Mouse (Mus musculus): Measurements from ENCODE around the gene 9130230L23Rik. TPM values are rescaled to one million over a fixed set of nuclear protein-coding genes. Genes with fewer than 3 reads are reported as not detected.

9130230L23Rik gene
- polyA plus RNA-seq, 1 experiment from 2014 or later, result 0.29 TPM

DNA sequence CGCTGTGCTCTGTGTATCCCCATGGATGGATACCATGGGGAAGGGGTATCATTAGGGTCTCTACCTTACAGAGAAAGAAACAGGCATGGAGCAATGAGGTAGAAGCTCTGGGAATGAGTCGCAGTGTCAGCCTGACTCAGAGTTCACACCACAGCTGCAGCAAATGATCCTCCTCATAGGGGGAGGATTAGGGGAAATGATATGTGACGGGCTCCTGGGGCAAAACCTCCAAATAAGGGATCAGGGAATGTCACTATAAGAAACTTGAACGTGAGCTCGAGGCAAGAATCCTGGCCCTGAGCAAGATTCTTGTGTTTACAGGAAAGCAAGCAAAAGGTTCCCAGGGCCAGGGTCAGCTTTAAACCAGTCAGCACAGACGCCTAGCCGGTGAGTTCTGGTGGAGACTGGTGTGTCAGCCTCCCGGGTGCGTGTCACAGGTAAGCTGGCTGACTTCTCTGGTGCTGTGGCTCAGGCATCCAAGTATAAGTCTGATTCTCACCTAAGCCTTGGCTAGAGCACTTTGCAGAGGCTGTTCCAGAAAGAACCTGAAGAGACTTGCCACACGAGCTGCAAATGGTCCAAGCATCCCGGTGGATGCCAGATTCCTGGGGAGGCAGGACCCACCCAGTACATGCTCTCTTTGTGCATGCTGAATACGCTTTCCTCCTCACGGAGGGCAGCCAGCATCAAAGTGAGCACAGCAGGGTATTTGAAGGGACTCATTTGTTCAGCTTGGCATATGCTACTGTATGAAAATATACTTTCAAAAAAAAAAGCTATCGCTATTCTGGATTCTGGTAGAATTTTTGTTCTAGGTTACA, 30.5 kb upstream of the 9130230L23Rik start:
- H3K4me2 ChIP-seq, result no peak overlapping the region
- H3K9me3 ChIP-seq (replicated peaks), result no peaks in the 10 kb centered on the region
- H3K9ac ChIP-seq, result no peak overlapping the region
- H3K4me3 ChIP-seq, result no peak overlapping the region
- no peaks in the 10 kb centered on the region for H3K27me3 ChIP-seq (replicated peaks)
- H3K4me1 ChIP-seq (replicated peaks), result 0 out of 2 replicates have a peak, but pooled peaks cover 16% of the 10 kb centered on the region
- WGBS, result 54% methylated on average over 14 of the region's 14 CpGs
- no peaks in the 10 kb centered on the region for H3K36me3 ChIP-seq
- no peak for ATAC-seq (ENCODE audit: insufficient number of reproducible peaks, low FRiP score)
- H3K27ac ChIP-seq (ENCODE audit: poor library complexity, severe bottlenecking), result no peak overlapping the region

DNA sequence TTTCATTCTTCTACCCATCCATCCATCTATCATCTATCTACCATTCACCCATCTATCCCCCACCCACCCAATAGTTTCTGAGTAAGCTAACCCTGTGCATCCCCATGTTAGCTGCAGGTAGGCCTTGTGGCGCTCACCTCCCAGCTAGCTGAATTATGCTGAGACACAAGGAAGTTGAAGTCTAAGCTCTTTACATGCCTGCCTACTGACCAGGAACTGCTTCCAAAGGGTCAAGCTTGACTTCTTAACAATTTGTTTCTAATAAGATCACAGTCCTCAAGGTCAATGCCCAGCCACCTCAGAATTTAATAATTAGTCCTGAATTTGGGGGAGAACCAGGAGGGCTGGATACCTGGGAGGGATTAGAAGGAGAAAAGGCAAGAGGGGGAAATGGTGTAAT, 28.7 kb upstream of the 9130230L23Rik start:
- Histone ChIP-seq H3K4me1 (replicated peaks) (0 out of 2 replicates have a peak, but pooled peaks cover 16% of the 10 kb centered on the region), H3K9me3 (replicated peaks) (no peaks in the 10 kb centered on the region), H3K27ac (ENCODE audit: poor library complexity, severe bottlenecking) (no peak overlapping the region), H3K4me2 (no peak overlapping the region), H3K27me3 (replicated peaks) (no peaks in the 10 kb centered on the region), H3K9ac (no peak overlapping the region), H3K4me3 (no peak overlapping the region), H3K36me3 (no peaks in the 10 kb centered on the region)
- WGBS, result 94% methylated on average over 1 of the region's 1 CpGs
- no peak for ATAC-seq (ENCODE audit: insufficient number of reproducible peaks, low FRiP score)

DNA sequence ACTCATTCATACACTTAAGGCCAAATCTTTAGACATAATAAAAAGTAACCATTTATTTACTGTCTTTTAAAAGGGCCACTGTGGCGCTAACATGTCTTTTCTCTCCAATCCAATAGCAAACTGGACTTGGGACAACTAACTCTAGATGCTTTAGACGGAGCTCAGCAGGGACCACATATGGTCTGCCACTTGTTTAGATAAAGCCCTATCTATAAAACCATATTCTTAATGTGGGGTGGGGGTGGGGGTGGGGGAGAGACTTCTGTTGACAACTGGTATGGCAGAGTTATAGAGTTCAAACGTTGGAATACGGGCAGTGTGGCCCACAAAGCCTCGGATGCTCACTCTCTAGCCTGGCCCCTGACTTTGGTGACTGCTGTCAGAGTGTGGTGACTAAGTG, 27.6 kb upstream of the 9130230L23Rik start:
- ATAC-seq (ENCODE audit: insufficient number of reproducible peaks, low FRiP score), result no peak
- H3K4me1 ChIP-seq (replicated peaks), result 0 out of 2 replicates have a peak, but pooled peaks cover 16% of the 10 kb centered on the region
- WGBS, result 65% methylated on average over 5 of the region's 5 CpGs

DNA sequence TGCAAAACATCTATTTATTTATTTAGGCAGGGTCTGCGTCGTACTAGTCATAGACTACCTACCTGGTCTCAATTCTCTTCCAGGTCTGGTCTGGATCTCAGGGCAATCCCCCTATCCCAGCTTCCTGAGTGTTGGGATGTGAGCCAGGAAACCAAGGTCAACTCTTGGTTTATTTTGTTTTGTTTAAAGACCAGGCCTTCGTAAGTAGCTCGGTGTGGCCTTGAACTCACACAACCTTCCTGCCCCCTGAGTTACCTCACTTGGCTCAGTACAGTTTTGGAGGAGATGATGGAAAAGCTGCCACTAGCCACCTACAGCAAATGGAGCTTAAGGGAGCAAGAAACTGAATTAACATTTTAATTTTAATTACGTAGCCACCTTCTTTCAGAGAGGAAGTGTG, 24.1 kb upstream of the 9130230L23Rik start:
- Histone ChIP-seq H3K9me3 (replicated peaks) (peaks cover 13% of the 10 kb centered on the region), H3K27ac (ENCODE audit: poor library complexity, severe bottlenecking) (no peak overlapping the region), H3K4me2 (no peak overlapping the region), H3K4me3 (no peak overlapping the region), H3K27me3 (replicated peaks) (no peaks in the 10 kb centered on the region), H3K36me3 (no peaks in the 10 kb centered on the region), H3K9ac (no peak overlapping the region), H3K4me1 (replicated peaks) (no peaks in the 10 kb centered on the region)
- 81% methylated on average over 5 of the region's 5 CpGs for WGBS
- ATAC-seq (ENCODE audit: insufficient number of reproducible peaks, low FRiP score), result no peak

More for the DNA sequence above, 27.6 kb upstream of the 9130230L23Rik start:
- Histone ChIP-seq H3K9ac (no peak overlapping the region), H3K27ac (ENCODE audit: poor library complexity, severe bottlenecking) (no peak overlapping the region), H3K27me3 (replicated peaks) (no peaks in the 10 kb centered on the region), H3K36me3 (no peaks in the 10 kb centered on the region), H3K9me3 (replicated peaks) (peaks cover 6% of the 10 kb centered on the region), H3K4me3 (no peak overlapping the region), H3K4me2 (no peak overlapping the region)

DNA sequence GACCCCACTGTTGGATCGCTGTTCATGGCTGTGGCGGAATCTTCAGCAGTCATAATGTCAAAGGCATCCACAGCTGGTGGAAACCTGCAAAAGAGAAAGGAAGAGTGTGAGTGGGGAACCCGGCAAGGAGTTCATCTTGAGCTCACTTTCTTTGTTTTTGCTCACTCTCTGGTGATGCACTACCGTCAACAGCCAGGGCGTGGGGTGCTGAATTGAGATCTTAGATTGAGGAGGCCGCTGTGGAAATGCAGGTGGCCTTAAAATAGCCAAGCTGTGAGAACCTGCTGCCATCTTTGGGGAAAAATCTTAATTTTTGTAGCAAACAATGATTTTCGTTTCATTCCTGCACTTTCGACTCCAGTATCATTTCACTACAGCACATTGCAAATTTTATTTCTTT, 23.1 kb upstream of the 9130230L23Rik start:
- 94% methylated on average over 8 of the region's 8 CpGs for WGBS
- no peak for ATAC-seq (ENCODE audit: insufficient number of reproducible peaks, low FRiP score)
- H3K36me3 ChIP-seq, result no peaks in the 10 kb centered on the region

DNA sequence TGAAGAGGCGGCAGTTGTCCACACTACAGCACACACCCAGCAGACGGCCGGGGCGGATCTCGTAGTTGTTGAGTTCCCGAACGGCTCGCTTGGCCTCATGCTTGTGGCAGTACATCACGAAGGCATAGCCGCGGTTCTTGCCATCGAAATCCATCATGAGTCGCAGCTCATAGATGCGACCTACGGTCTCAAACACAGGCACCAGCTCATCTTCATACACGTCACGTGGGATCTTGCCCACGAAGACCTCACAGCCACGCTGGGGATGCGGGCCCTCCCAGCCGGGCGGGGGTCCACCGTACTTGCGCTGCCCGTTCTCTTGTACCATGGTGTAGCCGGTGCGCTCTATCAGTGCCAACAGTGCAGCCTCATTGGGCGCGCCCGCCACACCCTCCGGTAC, 22.7 kb upstream of the 9130230L23Rik start:
- Histone ChIP-seq H3K4me1 (replicated peaks) (no peaks in the 10 kb centered on the region), H3K27me3 (replicated peaks) (no peaks in the 10 kb centered on the region), H3K4me2 (no peak overlapping the region), H3K9ac (no peak overlapping the region), H3K36me3 (no peaks in the 10 kb centered on the region), H3K9me3 (replicated peaks) (peaks cover 13% of the 10 kb centered on the region), H3K4me3 (no peak overlapping the region), H3K27ac (ENCODE audit: poor library complexity, severe bottlenecking) (no peak overlapping the region)
- ATAC-seq (ENCODE audit: insufficient number of reproducible peaks, low FRiP score), result no peak
- WGBS, result 95% methylated on average over 31 of the region's 31 CpGs

More for the DNA sequence above, 23.1 kb upstream of the 9130230L23Rik start:
- Histone ChIP-seq H3K9ac (no peak overlapping the region), H3K27me3 (replicated peaks) (no peaks in the 10 kb centered on the region), H3K4me3 (no peak overlapping the region), H3K4me1 (replicated peaks) (no peaks in the 10 kb centered on the region), H3K4me2 (no peak overlapping the region), H3K9me3 (replicated peaks) (peaks cover 13% of the 10 kb centered on the region), H3K27ac (ENCODE audit: poor library complexity, severe bottlenecking) (no peak overlapping the region)

DNA sequence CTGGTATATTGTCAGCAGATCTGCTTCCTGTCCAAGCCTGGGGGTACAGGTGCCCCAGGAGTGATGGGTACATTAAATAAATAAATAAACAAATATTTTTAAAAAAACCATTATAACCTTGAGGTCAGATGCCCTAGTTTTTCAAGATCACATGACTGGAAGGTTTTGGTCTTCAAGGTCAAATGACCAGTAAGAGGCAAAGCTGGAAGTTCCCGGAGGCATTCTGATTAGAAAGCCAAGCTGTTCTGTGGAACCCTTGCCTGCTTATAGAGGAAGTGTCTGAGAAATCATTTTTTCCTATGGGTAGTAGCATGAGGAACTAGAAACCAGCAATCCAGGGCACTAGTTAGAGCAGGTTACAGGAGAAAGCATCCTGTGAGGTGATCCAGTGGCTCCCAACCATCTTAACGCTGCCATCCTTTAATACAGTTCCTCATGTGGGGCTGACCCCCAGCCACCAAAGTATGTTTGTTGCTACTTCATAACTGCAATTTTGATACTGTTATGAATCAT, 11.4 kb upstream of the 9130230L23Rik start:
- ATAC-seq (ENCODE audit: insufficient number of reproducible peaks, low FRiP score), result no peak
- no peaks in the 10 kb centered on the region for H3K27me3 ChIP-seq (replicated peaks)
- no peak overlapping the region for H3K27ac ChIP-seq (ENCODE audit: poor library complexity, severe bottlenecking)
- no peak overlapping the region for H3K9ac ChIP-seq
- no peaks in the 10 kb centered on the region for H3K4me1 ChIP-seq (replicated peaks)
- H3K4me2 ChIP-seq, result no peak overlapping the region
- H3K9me3 ChIP-seq (replicated peaks), result no peaks in the 10 kb centered on the region
- H3K36me3 ChIP-seq, result no peaks in the 10 kb centered on the region
- no peak overlapping the region for H3K4me3 ChIP-seq
- 78% methylated on average over 2 of the region's 2 CpGs for WGBS

DNA sequence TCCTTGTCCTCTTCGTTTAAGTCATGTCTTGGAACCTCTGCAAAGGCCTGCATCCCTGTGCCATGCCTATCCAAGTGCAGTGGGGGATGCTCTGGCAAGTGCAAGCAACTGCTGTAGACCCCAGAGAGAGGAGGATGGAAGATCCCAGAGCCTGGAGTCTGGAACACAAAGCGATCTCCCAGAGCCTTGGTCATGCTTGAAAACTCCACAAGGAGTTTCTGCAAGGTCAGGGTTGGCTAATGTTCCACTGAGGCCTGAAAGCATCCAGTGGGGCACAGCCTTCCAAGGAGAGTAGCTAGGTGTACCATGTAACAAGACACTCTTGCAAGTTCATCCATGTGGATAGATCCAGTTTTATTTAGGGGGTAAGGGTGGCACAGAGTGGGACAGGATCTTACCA, 10.4 kb upstream of the 9130230L23Rik start:
- H3K4me2 ChIP-seq, result no peak overlapping the region
- no peaks in the 10 kb centered on the region for H3K9me3 ChIP-seq (replicated peaks)
- H3K4me1 ChIP-seq (replicated peaks), result no peaks in the 10 kb centered on the region
- H3K36me3 ChIP-seq, result no peaks in the 10 kb centered on the region
- WGBS, result 81% methylated on average over 2 of the region's 2 CpGs
- H3K9ac ChIP-seq, result no peak overlapping the region
- H3K27me3 ChIP-seq (replicated peaks), result no peaks in the 10 kb centered on the region
- no peak overlapping the region for H3K4me3 ChIP-seq
- H3K27ac ChIP-seq (ENCODE audit: poor library complexity, severe bottlenecking), result no peak overlapping the region
- ATAC-seq (ENCODE audit: insufficient number of reproducible peaks, low FRiP score), result no peak

DNA sequence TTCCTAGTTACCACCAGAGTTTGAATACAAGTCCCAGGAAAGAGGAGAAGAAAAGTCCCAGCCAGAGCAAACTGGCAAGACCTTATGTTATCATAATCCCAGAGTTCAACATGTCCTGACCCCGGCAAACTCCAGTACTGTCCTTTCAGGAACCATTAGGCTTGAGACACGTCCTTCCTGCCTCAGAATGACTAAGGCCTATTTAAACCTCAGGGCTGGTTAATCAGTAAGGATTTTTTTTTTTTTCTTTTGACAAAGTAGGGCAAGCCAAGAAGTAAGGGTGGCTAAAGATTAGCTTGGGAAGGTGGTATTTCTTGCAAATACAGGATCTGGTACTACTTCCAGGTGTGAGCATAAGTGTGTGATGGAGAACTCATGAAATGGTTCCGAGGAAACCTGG, 9.9 kb upstream of the 9130230L23Rik start:
- Histone ChIP-seq H3K4me2 (no peak overlapping the region), H3K27ac (ENCODE audit: poor library complexity, severe bottlenecking) (no peak overlapping the region), H3K9ac (no peak overlapping the region), H3K4me1 (replicated peaks) (no peaks in the 10 kb centered on the region), H3K4me3 (no peak overlapping the region), H3K9me3 (replicated peaks) (no peaks in the 10 kb centered on the region), H3K27me3 (replicated peaks) (no peaks in the 10 kb centered on the region), H3K36me3 (no peaks in the 10 kb centered on the region)
- WGBS, result 63% methylated on average over 3 of the region's 3 CpGs
- ATAC-seq (ENCODE audit: insufficient number of reproducible peaks, low FRiP score), result no peak

DNA sequence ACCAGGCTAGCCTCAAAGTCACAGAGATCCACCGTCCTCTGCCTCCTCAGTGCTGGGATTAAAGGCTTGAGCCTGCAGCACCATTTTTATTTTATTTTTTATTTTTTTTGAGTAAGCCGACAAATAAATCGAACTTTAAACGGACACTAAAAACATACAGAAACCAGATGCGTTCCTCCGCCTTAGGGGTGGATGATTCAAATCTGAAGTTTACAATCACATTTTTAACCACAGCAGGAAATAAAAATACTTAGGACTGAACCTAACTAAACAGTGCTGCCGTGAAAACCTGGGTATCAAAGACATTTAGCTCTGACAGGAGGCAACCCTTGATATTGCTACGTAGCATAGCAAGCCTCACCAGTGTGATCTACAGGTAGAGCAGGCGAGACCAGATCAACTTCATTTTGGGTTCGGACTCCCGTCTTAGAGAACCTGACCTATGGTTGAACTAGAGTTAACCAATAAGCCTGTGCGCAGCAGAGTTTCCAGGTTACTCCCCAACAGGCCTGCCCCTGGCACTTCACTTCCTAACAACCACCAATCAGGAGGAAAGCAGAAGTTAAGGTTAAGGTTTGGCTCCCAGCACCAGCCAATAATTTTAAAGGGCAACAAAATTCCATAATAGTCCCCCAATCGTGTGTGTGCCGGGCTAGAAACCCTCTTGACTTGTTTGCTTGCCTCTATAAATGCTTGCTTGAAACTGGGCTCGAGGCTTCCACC, 4.3 kb upstream of the 9130230L23Rik start:
- Histone ChIP-seq H3K27me3 (replicated peaks) (no peaks in the 10 kb centered on the region), H3K36me3 (no peaks in the 10 kb centered on the region), H3K4me3 (no peak overlapping the region), H3K9ac (no peak overlapping the region), H3K4me1 (replicated peaks) (peaks cover 18% of the 10 kb centered on the region), H3K4me2 (no peak overlapping the region), H3K27ac (ENCODE audit: poor library complexity, severe bottlenecking) (no peak overlapping the region), H3K9me3 (replicated peaks) (no peaks in the 10 kb centered on the region)
- ATAC-seq (ENCODE audit: insufficient number of reproducible peaks, low FRiP score), result no peak
- WGBS, result 83% methylated on average over 15 of the region's 15 CpGs

DNA sequence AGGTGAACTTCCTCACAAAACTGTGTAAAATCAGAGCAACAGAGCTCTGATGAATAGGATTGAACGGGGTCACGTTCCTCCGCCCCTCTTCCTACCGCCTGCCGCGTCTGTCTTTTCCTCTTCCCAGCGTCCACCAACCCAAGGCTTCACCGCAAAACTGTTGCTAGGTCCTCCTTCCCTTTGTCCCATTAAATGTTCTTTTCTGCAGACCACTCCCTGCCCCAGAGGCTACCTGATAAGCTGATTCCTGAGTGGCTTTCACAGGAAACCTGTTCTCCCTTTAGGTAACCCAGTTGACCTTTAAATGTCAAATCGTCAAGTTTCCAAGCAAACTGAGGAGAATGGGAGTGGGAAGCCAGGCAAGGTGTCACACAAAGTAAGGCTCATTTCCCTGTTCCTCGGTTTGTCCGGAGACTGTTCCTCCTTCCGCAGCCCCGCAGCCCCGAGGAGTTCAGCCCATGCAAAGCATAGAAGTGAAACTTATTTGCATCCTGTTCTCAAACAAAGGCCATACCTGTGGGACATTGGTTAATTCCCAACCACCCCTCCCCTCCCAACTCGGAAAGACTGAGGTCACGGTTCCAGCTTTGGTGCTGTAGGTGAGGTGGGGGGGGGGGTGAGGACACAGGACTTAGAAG, 1.1 kb upstream of the 9130230L23Rik start:
- ATAC-seq (ENCODE audit: insufficient number of reproducible peaks, low FRiP score), result no peak
- Histone ChIP-seq H3K27ac (ENCODE audit: poor library complexity, severe bottlenecking) (no peak overlapping the region), H3K36me3 (no peaks in the 10 kb centered on the region), H3K4me1 (replicated peaks) (peaks cover 18% of the 10 kb centered on the region), H3K27me3 (replicated peaks) (no peaks in the 10 kb centered on the region), H3K9me3 (replicated peaks) (no peaks in the 10 kb centered on the region), H3K9ac (no peak overlapping the region), H3K4me3 (no peak overlapping the region), H3K4me2 (peak overlapping the region; percentile 4)
- WGBS, result 36% methylated on average over 16 of the region's 16 CpGs

Measured in heart, embryonic 12.5 days (tissue).